Mouse (Mus musculus): ENCODE data around the gene Lmo2. TPM values are rescaled to one million over a fixed set of nuclear protein-coding genes. Genes with fewer than 3 reads are reported as not detected.

The Lmo2 gene
- total and polyA plus RNA-seq, 2 experiments from 2014 or later, result 5.7 to 12.3 TPM

DNA sequence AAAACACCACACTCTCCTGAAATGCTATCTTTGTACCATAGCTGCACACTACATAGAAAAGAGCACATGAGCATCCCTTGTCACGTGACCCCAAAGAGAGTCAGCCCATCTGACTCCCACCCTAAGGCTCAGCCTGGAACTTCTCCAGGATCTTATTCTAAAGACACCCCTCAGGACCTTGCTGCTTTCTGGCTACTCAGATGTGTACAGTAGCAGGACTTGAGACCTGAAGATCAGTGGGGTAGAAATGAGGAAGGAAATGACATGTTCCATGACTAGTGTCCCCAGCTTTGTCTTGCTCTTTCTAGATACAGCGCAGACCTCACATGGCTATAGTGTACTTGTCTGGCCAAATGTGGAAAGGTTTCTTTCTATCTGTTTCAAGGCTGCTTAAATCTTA, 12.9 kb upstream of the Lmo2 start:
- H3K4me3 ChIP-seq (ENCODE audit: low read depth, low read length), result no peak overlapping the region
- 0 out of 2 replicates have a peak, but pooled peaks cover 7% of the 10 kb centered on the region for H3K27me3 ChIP-seq (ENCODE audit: control insufficient read depth, insufficient read depth, low read length)
- H3K27ac ChIP-seq (ENCODE audit: low read depth), result no peak overlapping the region
- no peak for ATAC-seq (ENCODE audit: insufficient read depth, low read depth)
- H3K9me3 ChIP-seq (replicated peaks; ENCODE audit: control insufficient read depth, low read length), result no peaks in the 10 kb centered on the region
- WGBS, result 69% methylated on average over 2 of the region's 2 CpGs
- no peak for TF ChIP-seq EP300 (IDR thresholded peaks at IDR 0.05; ENCODE audit: low read depth)
- no peak for TF ChIP-seq CTCF (IDR thresholded peaks at IDR 0.05; ENCODE audit: low read depth)
- no peak overlapping the region for H3K9ac ChIP-seq (replicated peaks; ENCODE audit: low read depth, low read length)
- no peak overlapping the region for H3K4me2 ChIP-seq (ENCODE audit: low read depth, low read length)
- no peak for DNase-seq (ENCODE audit: low spot score)
- no peaks in the 10 kb centered on the region for H3K36me3 ChIP-seq (replicated peaks; ENCODE audit: control insufficient read depth, insufficient read depth, low read length)
- H3K4me1 ChIP-seq (ENCODE audit: control insufficient read depth, insufficient read depth), result no peaks in the 10 kb centered on the region

DNA sequence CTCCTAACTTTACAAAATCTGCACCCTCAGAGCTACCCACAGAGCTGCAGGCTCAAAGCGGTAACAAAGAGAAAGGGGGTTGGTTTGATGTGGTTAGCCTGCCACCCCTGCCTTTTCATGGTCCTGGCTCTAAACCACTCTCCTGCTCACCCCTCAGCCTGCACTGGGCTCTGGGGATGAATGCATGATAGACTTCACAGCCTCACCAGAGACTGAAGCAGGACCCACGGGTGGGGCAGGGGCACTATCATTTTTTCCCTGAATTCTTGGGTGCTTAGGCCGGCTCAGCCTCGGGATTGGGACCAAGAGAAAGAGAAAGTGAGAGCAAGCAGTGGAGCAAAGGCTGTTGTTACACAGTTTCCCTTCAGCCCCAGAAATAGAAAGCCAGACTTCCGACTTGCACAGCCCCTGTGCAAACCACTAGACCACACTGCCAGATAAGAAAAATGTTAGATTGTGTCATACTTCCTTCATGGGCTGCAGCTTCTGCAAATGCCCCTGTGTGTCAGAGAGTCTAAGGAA, 12.2 kb upstream of the Lmo2 start:
- no peak for DNase-seq (ENCODE audit: low spot score)
- Histone ChIP-seq H3K4me1 (ENCODE audit: control insufficient read depth, insufficient read depth) (no peaks in the 10 kb centered on the region), H3K4me2 (ENCODE audit: low read depth, low read length) (no peak overlapping the region), H3K36me3 (replicated peaks; ENCODE audit: control insufficient read depth, insufficient read depth, low read length) (no peaks in the 10 kb centered on the region), H3K9me3 (replicated peaks; ENCODE audit: control insufficient read depth, low read length) (no peaks in the 10 kb centered on the region), H3K9ac (replicated peaks; ENCODE audit: low read depth, low read length) (no peak overlapping the region), H3K27ac (ENCODE audit: low read depth) (no peak overlapping the region), H3K27me3 (ENCODE audit: control insufficient read depth, insufficient read depth, low read length) (0 out of 2 replicates have a peak, but pooled peaks cover 7% of the 10 kb centered on the region), H3K4me3 (ENCODE audit: low read depth, low read length) (no peak overlapping the region)
- TF ChIP-seq EP300 (IDR thresholded peaks at IDR 0.05; ENCODE audit: low read depth), result no peak
- no peak for TF ChIP-seq CTCF (IDR thresholded peaks at IDR 0.05; ENCODE audit: low read depth)
- no peak for ATAC-seq (ENCODE audit: insufficient read depth, low read depth)
- WGBS, result 47% methylated on average over 5 of the region's 5 CpGs

DNA sequence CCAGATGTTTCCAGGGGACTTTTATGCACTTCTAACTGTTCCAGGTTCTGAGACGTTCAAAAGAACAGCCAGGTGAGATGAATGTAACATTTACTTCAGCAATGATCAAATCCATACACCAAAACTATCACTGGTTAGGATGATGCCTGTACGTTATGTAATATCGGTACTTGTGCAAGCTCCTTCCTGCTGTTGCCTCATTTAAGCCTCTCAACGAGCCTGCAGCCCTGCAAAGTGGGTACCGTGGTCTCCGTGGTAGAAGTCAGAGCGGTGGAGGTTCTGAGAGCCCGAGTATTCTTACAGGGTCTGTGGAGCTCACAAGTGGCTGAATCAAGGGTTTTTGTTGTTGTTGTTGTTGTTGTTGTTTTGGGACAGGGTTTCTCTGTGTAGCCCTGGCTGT, 10.9 kb upstream of the Lmo2 start:
- no peak overlapping the region for H3K4me3 ChIP-seq (ENCODE audit: low read depth, low read length)
- H3K27me3 ChIP-seq (ENCODE audit: control insufficient read depth, insufficient read depth, low read length), result 0 out of 2 replicates have a peak, but pooled peaks cover 10% of the 10 kb centered on the region
- H3K9ac ChIP-seq (replicated peaks; ENCODE audit: low read depth, low read length), result no peak overlapping the region
- no peak overlapping the region for H3K27ac ChIP-seq (ENCODE audit: low read depth)
- H3K4me2 ChIP-seq (ENCODE audit: low read depth, low read length), result no peak overlapping the region
- H3K36me3 ChIP-seq (replicated peaks; ENCODE audit: control insufficient read depth, insufficient read depth, low read length), result no peaks in the 10 kb centered on the region
- H3K9me3 ChIP-seq (replicated peaks; ENCODE audit: control insufficient read depth, low read length), result no peaks in the 10 kb centered on the region
- DNase-seq (ENCODE audit: low spot score) (no peak), ATAC-seq (ENCODE audit: insufficient read depth, low read depth) (no peak)
- 69% methylated on average over 8 of the region's 8 CpGs for WGBS
- H3K4me1 ChIP-seq (ENCODE audit: control insufficient read depth, insufficient read depth), result no peaks in the 10 kb centered on the region
- TF ChIP-seq EP300 (IDR thresholded peaks at IDR 0.05; ENCODE audit: low read depth) (no peak), CTCF (IDR thresholded peaks at IDR 0.05; ENCODE audit: low read depth) (no peak)

DNA sequence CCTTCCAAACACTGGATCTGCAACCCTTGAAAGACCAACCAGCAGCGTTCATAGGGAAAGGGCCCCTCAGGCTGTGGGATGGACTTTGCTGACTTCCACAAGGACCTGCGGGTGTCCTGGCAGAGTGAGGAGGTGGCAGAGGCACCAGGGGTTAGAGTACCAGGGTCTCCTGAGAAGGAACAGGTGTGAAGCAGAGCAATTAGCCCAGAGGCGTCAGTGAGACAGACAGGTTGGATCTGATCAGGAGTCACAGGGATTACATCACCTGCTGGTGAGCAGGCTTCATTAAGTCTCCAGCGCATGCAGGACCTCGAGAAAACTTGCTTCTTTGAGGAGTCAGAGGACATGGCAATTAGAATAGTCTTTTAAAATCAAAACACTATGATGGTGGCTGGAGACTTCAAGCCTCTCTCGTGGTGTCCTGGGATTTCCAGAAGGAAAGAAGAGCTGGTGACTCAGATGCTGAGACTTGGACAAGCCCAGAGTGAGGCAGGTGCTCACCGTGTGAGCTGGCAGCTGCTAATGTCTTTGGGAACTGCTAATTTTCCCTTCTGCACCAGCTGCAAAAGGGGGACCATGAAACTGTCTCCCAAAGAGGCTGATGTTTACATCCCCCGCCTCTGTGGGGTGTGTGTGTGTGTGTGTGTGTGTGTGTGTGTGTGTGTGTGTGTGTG, 9.7 kb upstream of the Lmo2 start:
- no peak for TF ChIP-seq EP300 (IDR thresholded peaks at IDR 0.05; ENCODE audit: low read depth)
- TF ChIP-seq CTCF (IDR thresholded peaks at IDR 0.05; ENCODE audit: low read depth), result no peak
- no peak for DNase-seq (ENCODE audit: low spot score)
- Histone ChIP-seq H3K36me3 (replicated peaks; ENCODE audit: control insufficient read depth, insufficient read depth, low read length) (no peaks in the 10 kb centered on the region), H3K4me1 (ENCODE audit: control insufficient read depth, insufficient read depth) (no peaks in the 10 kb centered on the region), H3K27ac (ENCODE audit: low read depth) (no peak overlapping the region), H3K4me3 (ENCODE audit: low read depth, low read length) (no peak overlapping the region), H3K4me2 (ENCODE audit: low read depth, low read length) (no peak overlapping the region), H3K9ac (replicated peaks; ENCODE audit: low read depth, low read length) (no peak overlapping the region), H3K9me3 (replicated peaks; ENCODE audit: control insufficient read depth, low read length) (no peaks in the 10 kb centered on the region), H3K27me3 (ENCODE audit: control insufficient read depth, insufficient read depth, low read length) (0 out of 2 replicates have a peak, but pooled peaks cover 13% of the 10 kb centered on the region)
- no peak for ATAC-seq (ENCODE audit: insufficient read depth, low read depth)
- 62% methylated on average over 8 of the region's 8 CpGs for WGBS

DNA sequence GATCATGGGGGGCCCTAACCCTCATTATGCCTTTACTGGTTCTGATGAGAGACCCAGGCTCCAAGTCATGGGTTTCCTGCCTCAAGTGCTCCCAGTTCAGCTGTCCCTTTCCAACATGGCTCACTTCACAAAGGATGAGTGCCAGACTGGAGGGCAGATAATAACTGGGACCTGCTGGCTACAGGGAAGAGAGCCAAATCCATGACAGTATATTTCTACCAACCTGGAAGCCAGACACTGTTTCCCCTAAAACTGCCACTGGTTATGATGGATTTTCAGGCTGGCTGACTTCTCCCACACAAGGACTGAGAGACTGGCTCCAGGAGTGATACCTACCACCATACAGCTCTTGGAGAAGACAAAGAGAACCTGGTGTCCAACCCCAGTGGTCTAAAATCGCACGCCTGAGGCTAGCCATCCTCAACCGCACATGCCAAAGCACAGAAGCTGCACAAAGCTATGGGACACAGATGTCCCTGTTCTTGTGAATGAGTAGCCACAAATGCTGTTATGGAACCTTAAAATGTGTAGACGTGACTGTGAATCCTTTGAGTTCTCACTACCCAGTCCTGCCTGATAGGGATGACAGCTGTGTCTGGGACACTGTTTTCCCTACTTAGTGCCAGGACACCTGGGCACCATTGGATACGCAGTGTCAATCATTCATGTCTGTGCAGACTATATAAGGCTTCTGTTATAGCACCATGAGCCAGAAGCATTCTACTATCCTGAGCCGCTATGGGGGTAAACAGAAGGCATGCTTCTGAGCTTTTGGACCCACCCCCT, 4.5 kb upstream of the Lmo2 start:
- H3K4me1 ChIP-seq (ENCODE audit: control insufficient read depth, insufficient read depth), result no peaks in the 10 kb centered on the region
- 0 out of 2 replicates have a peak, but pooled peaks cover 9% of the 10 kb centered on the region for H3K27me3 ChIP-seq (ENCODE audit: control insufficient read depth, insufficient read depth, low read length)
- H3K9me3 ChIP-seq (replicated peaks; ENCODE audit: control insufficient read depth, low read length), result no peaks in the 10 kb centered on the region
- no peak for ATAC-seq (ENCODE audit: insufficient read depth, low read depth)
- H3K4me2 ChIP-seq (ENCODE audit: low read depth, low read length), result no peak overlapping the region
- H3K27ac ChIP-seq (ENCODE audit: low read depth), result no peak overlapping the region
- no peak overlapping the region for H3K9ac ChIP-seq (replicated peaks; ENCODE audit: low read depth, low read length)
- no peak overlapping the region for H3K4me3 ChIP-seq (ENCODE audit: low read depth, low read length)
- no peaks in the 10 kb centered on the region for H3K36me3 ChIP-seq (replicated peaks; ENCODE audit: control insufficient read depth, insufficient read depth, low read length)
- DNase-seq (ENCODE audit: low spot score), result no peak
- TF ChIP-seq CTCF (IDR thresholded peaks at IDR 0.05; ENCODE audit: low read depth) (no peak), EP300 (IDR thresholded peaks at IDR 0.05; ENCODE audit: low read depth) (no peak)
- 87% methylated on average over 6 of the region's 6 CpGs for WGBS
